Mouse (Mus musculus) spleen, adult 12 weeks (tissue): ENCODE measurements around the gene Resf1.
"Not testable (repeated sequence)": the region's sequence is repeated elsewhere in the genome, so short reads cannot be mapped to it uniquely, and the experiment has no call there.

Experiments used
- DNase-seq: peaks from one replicate; pipeline ENCODE4 v3.0.0; 2022; ENCODE audit warnings: low spot score

Resf1 gene

DNA sequence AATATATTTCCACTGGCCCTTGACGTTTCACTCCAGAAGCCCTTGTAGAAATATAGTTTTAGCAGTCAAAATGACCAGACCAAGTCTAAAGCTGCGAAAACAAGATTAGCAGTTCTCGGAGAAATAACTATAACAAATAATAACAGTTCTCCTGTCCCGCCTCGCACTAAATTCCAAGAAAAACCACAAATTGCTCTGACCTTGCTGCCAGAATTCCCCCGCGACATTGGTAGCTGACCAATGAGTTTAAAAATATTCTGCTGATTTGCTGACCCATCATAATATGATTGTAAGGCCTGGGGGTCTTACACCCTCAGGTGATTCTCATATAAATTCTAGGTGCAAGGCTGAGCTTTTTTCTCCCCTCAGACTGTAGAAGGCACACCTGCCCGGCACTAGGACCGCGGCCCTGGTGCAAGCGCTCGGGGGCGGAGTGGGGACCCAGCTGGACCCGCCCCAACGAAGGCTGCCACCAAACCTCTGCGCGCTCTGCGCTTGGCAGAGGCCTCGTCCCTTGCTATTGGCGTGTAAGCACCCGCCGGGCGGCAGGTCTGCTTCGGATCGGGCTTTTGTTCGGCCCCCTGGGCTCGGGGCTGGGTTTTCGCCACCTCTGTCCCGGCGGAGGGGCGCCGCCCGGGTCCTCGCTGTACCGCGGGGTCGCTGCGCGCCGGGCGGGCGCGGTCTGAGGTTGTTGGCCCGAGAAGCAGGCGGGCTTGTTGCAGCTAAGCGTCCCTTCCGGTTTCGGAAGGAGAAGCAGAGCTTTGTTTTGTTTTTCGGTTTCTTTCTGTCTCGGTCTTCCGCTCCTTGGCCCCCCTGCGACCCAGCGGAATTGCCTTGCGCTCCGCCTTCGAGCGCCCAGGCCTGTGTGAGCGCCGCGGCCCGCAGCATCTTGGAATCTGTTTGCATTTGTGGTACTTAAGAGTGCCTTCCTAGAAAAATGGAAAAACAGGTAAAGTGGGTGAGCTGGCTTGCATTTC lies at the start of gene Resf1:
TSS of gene Resf1 (plus strand) at position 459 of the 977 bp plus-strand sequence.
- peak; percentile 81 for DNase-seq

DNA sequence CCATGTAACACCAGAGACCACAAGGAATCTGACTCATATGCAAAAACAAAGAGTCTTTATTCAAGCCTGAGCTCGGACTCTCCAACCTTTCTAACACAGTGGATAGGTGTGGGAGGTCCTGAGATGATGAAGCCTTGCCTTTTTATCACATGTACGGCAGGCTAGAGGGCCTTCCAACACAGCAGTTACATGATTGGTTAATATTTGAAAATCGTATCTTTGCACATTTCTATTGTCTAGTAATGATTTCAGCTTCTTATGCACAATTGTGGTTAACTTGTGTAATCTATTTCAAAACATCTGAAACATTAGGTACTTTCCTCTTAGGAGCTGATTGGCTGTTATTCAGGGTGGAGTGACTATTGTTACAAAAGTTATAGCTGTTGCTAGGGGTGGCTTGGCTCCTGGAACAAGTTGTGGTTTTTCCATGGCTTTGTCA lies 48.4 kb upstream of the Resf1 start:
- DNase-seq = no peak

DNA sequence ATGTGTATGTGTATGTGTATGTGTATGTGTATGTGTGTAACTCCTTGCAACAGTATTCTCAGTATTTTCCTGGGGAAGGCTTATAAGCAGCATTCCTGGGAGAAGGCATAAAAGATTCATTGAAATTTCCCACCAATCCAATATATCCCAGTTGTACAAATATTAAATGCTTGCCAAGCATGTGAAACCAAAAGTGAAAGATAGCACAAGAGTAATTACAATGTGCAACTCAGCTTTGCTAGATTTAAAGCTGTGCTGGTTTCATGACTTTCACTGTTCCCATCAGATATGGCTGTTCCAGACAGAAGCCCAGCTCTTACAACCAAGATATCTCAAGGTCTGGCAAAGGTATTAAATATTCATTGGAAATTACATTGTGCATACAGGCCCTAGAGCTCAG lies 41.3 kb upstream of the Resf1 start:
- DNase-seq = no peak

DNA sequence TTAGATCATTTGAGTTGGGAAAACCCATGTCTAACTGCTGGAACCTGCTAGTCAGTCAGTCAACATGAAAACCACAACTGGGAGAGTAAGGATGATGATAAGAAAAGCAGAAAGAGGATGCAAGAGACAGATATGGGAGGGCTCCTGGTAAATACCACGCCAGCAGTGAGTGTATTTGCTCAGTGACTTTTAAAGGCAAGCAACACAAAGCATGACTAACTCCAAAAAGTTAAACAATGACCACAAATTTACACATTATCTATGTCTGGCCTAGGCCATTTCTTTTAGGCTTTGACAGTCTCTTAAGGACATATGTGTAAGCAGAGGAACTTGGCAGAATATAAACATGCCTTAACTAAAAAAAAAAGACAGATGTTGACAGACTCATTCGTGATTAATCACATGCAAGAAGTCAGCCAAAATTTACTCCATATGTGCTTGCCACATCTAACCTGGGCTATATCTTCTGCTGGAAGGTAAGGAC lies 30.9 kb upstream of the Resf1 start:
- DNase-seq = no peak

DNA sequence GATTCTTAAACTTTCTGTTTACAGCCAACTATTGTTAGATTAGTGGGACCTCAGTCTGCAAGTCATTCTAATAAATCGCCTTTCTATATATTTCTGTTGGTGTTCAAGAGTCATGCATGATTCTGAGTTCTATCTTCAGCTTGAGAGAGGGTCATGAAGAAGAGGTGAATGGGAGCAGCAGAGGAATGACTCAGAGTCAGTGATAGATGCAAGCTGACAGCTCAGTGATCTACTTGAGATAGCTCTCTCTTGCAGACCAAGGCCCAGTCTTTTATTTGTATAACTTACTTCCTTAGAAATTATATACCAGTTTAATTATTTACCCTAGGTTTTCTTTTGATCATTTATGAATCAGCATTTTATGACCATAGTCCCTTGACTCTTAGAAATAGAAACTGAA lies 30.3 kb upstream of the Resf1 start:
- DNase-seq = no peak

DNA sequence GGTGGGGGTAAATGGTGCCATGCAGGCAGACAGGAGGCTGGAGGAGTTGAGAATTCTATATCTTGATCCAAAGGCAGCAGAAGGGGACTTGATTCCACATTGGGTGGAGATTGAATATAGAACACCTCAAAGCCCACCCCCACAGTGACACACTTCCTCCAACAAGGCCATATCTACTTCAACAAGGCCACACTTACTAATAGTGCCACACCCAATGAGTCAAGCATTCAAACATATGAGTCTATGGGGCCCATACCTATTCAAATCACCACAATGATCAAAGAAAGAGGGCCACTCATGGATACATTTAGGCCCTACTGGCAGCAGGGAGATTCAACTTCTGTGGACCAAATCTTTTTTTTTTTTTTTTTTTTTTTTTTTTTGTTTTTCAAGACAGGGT lies 28.7 kb upstream of the Resf1 start:
- DNase-seq = no peak

DNA sequence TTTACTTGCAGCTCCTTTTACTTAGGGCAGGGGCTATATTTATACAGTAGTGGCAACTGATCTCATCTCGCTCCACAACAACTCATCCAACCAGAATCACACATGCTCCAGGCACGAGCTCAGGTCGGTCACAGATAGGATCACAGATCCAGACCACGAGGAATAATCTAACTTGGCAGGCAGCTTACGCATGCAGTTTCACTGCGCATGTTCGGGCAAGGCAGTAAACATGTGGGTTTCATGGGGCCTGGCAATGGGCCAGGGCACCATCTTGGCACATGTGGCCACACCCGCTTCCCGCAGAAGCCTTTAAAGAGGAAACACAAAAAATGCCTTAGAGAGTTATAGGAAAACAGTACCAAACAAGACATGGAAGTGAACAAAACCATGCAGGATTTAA lies 21.0 kb upstream of the Resf1 start:
- DNase-seq = not testable (repeated sequence)

DNA sequence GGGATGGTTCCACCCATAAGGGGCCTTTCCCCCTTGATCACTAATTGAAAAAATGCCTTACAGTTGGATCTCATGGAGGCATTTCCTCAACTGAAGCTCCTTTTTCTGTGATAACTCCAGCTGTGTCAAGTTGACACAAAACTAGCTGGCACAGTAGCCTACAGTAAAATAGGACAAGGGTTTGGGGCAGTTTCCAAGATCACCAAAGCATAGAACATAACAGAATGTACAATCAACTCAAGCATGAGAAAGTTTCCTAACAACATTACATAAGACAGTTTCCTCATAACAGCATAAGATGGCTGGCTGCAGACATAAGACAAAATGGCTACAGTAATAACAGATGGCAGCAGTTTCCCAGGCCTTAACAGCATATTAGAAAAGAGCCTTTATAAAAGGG lies 6.0 kb upstream of the Resf1 start:
- not testable (repeated sequence) for DNase-seq

DNA sequence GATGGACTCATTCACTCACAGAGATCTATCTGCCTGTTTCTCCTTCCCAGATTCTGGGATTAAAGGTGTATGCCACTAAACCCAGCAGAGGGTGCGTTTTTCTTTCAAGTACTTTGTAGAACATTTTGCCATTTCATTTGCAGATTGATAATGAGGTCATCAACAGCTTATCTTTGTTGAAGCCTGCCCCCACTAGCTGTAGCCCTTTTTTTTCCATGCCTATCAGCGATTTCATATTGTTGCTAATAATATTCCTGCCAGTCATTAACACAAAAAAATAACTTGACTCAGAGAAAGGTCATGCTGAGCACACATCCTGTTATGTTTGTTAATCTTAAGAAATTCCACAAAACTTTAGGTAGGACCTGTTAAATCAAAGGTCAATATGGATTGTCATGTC lies 2.1 kb upstream of the Resf1 start:
- DNase-seq = no peak

DNA sequence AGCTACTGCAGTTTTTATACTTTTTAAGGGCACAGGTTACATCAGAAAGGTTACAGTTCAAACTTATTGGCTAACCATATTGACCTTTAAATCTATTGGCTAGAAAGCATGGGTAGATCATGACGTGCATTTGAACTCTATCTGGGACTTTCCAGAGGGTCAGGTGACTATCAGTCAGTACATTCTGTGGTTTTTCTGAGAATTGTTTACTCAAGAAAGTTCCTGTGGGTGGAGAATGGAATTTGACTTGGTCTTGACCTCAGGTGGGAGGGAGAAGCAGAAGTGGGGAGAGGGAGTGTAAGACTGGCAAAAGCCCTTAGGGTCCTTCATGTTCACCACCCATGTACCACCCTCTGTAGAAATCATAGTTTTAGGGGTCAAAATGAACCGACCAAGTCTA lies 1.4 kb upstream of the Resf1 start:
- no peak for DNase-seq

DNA sequence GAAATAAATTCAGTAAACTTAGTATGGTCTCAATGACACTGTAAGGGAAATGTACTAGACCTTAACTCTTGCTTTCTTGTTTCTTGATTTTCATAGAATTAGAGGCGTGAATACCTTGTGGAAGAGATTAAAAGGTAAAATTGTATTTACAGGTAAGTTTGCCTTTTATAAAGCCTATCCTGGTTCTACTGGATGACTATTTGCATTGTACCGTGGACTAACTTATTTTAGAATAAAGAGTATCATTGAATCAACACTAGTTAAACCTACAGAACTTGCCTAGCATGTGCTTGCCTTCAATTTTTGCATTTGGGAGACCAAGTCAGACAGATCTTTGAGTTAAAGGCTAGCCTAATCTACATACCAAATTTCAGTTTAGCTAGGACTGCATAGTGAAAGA lies 1.0 kb downstream of the Resf1 start:
- no peak for DNase-seq

DNA sequence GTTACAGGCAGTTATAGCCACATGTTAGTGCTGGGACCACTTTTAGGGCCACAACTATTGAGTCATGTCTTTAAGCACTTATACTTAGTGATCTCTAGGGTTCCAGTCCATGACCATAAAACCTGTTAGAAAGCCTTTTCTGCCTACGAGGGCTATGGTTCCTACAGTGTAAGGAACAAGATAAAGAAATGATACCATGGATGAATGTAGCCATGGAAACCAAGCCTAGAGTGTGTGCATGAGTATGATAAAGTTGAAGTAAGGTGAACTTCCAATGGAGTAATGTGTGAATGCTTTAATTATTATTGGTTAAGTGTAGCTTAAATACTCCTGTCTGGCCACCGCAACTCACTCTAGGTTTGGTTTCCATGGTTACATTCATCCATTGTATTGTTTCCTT lies 1.8 kb downstream of the Resf1 start:
- DNase-seq = peak; percentile 2

DNA sequence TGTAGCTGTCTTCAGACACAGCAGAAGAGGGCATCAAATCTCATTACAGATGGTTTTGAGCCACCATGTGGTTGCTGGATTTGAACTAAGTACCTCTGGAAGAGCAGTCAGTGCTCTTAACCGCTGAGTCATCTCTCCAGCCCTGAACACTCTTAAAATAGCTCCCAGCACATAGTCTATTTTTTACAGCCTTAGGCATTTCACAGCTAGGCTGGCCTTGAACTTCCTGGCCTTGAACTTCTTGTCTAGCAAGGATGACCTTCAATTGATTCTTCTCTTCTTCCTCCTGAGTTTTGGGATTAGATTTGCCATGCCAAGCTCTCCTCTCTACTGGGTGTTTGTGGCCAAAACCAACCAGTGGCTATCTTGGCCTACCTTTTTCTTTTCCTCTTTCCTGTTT lies 2.6 kb downstream of the Resf1 start:
- DNase-seq = no peak

DNA sequence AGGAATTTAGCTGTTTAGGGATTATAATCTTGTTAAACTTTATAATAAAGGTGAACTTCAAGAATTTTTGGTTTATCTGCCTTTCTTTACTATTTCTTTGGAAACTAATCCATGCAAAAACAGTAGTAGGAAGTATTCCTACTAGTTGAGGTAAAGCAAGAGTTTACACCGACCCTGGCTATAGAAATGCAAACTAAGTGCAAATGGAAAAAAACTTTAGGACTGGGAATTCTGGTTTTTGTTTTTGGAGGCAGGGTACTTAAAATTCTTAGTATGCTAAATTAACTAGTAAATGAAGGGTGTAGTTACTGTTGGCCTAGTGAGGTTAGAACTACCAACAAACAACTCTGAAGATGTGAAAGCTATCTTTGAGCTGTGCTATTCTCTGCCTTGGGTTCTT lies 3.0 kb downstream of the Resf1 start:
- no peak for DNase-seq

DNA sequence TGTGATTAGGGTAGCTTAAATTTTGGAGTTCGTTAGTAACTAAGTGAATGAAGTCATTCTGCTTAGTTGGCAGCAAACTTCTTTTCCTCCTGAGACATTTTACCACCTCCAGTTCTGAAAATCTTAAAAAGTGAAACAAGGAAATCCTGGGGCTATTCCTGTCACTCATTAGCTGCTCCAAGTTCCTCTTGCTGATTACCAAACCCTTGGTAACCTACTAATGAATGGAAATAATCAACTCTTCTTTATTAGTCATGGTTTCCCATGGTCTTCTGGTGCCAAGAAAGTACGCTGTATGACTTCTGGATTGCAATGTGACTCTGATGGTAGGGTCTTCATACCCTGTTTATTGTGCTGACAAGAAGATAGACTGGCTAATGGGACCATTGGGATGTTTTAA lies 5.7 kb downstream of the Resf1 start:
- no peak for DNase-seq

DNA sequence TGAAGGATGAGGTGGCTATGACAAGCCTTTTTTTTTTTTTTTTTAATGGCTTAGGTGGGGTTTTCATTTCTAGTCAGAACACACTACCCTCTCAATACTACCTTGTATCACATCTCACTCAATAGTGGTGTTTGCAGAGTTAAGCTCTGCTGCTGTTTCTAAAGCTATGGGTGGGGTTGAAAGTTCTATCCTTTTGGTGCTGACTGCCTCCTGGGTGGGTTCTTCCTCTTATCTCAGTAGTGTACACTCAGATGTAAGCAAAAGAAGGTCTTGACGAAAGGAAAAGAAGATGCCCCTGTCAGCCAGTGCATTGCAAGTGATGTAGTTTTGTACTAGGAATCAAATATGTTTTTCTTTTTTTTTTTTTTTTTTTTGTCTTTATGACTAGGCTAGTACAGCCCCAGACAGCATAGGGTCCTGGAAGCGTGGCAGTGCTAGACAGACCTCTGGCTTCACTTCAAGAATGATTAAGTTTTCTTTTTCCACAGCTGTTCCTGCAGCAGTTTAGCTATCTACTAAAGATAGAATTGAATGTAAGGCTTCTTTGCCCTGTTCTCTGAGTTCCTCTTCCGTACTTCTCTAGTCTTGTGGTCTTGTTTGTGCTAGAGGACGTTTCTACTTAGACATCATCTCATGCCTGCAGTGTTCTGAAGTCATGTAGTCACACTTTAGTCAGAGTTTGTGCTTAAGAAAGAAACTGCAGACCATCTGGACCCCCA lies 14.5 kb downstream of the Resf1 start:
- DNase-seq = no peak

DNA sequence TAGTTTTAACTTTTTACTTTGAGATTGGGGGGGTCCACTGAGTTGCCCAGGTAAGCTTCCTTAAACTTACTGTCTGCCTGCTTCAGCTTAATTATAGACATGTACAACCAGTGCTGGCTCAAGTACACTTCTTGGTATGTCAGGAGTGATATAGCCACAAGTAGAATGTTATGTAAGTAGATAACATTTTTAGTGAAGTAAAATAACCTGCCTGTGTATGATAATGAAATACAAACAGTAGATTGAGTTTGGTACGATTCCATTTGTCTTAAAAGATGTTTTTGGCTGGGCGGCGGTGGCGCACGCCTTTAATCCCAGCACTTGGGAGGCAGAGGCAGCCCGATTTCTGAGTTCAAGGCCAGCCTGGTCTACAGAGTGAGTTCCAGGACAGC lies 15.0 kb downstream of the Resf1 start:
- DNase-seq = no peak

DNA sequence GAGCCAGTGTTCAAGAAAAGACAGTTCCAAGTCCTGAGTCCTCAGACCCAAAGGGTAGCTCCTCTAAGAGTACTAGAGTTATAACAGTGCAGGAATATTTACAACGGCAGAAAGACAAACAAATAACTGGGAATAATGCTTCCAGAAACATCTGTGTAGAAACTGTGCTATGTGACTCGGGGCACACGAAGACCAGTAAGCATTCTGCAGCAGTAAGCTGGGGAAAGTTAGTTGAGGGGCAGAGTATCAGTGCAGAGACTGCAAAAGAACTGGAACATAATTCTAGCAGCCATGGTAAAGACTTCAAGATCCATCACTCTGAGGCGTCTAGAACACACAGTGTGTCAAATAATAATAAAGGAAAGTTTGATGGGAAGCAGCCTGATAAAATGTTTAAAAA lies 19.9 kb downstream of the Resf1 start:
- no peak for DNase-seq

DNA sequence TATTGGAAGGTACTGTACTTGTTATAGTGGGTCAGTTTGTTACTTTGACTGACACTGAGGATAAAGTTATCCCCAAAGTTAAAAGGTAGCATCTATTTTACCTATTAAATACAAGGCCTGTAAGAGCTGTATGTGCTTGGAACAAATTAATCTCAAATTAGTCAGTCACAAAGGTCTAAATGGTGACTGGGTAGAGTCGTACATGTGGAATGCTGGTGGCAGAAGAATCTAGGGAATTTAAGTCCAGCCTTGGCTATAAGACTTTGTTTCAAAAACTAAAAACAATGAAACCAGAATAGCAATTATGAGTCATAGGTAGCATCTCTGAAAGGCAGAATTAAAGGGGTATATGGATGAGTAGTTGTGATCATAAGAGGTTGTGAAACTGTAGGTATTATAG lies 21.1 kb downstream of the Resf1 start:
- no peak for DNase-seq

DNA sequence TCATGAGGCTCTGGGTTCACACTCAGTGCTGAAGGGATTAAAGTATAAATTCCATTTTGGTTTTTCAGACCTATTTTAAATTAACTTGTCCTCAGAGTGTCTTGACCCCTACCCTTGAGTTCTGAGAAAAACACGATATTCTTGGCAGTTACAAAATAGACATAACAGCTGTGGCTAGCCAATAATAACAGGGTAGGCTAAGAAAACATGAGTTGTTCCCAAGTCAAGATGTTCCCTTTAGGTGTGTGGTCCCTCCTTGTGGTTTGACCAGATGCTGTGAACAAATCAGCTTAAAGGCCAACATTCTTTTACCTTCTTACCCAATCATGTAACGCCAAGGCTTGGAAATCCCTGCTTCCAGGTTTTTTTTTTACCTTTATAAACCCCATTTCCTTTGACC lies 23.8 kb downstream of the Resf1 start:
- DNase-seq = no peak

DNA sequence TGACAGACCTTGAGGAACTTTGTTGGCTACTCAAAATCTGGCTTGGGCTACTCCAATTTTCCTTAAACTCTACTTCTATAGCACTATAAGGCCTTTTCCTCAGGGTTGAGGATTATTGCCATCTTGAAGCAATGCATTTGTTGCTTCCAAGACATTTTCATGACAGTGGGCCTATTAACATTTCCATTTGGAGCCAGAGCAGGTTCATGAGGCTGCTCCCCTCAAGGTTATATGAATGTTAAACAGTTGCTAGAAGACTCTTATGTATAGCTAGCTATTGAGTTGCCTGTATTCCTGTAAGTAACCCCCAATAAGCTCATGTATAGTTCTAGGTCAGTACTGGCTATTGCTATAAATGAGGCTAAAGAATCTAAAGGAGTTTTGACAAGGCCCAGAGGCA lies 28.8 kb downstream of the Resf1 start:
- DNase-seq = no peak

DNA sequence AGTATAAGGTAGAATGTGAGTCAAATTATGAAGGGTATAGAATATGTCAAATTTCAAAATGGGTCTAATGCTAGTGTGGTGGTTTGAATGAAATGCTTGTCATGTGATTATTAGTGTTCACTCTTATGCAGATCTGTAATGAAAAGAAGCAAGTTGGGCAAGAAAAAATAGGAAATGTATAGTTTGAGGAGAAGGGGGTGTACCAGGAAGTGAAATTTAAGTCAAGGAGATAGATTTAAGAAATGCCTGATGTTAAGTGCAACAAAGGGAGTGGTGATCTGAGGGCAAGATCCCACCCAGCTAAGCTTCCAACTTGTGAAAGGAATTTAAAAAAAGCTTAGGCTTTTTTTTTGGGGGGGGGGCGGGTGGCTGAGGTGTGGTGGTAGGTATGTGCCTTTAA lies 29.4 kb downstream of the Resf1 start:
- no peak for DNase-seq

DNA sequence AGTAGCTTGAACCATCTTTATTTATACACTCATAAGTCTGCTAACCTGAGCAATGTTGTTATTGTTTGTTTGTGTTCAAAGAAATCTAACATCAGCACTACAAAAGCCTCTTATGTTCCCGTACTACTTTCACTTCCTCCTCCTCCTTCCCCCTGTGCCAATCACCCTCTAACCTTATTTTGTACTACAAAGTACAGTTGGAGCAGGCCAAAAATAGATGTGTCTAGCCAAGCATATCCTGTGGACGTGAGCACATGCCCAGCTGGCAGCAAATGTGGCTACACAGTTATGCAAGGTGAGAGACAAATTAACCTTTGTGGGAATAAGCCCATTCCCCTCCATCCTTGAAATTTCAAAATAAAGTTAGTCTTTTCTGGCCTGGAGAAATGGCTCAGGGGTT lies 34.6 kb downstream of the Resf1 start:
- no peak for DNase-seq
